Mouse (Mus musculus): Measurements from ENCODE around the gene 2210408I21Rik. TPM values are rescaled to one million over a fixed set of nuclear protein-coding genes. Genes with fewer than 3 reads are reported as not detected.

The 2210408I21Rik gene
- polyA plus RNA-seq, 1 experiment from 2014 or later = 12.5 TPM

DNA sequence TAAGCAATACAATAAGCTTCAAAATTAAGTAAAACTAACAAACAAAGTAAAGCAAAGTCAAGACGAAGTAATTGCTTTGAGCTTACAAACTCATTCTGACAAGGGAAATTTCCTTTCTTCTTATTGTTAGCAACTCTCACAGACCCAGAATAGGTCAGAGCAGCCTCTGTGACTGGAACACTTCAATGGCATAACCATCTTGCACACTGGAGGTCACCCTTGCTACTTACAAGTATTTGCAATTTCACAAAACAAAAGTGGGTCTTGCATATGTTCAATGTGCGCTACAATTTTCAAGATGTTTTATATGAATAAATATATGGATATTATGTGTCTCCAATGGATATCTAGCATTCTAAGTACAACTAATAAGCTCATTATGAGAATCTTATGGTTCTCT lies 265.4 kb downstream of the 2210408I21Rik start:
- H3K4me1 ChIP-seq (ENCODE audit: control insufficient read depth, insufficient read depth, low read length) = peaks cover 6% of the 10 kb centered on the region; the same call in 1 of the 2 replicates
- no peak overlapping the region for H3K27ac ChIP-seq (ENCODE audit: low read depth, low read length)
- no peak overlapping the region for H3K9ac ChIP-seq (ENCODE audit: low read length)
- no peak overlapping the region for H3K4me3 ChIP-seq (ENCODE audit: low read depth, low read length)
- no peak overlapping the region for H3K4me2 ChIP-seq
- no peaks in the 10 kb centered on the region for H3K36me3 ChIP-seq (ENCODE audit: control insufficient read depth, insufficient read depth, low read length)
- ATAC-seq (ENCODE audit: low FRiP score) (no peak), DNase-seq (ENCODE audit: low spot score, missing footprints) (peak; percentile 37)
- 67% methylated on average over 2 of the region's 2 CpGs for WGBS
- no peaks in the 10 kb centered on the region for H3K27me3 ChIP-seq (ENCODE audit: control insufficient read depth, insufficient read depth, low read length)
- no peaks in the 10 kb centered on the region for H3K9me3 ChIP-seq (ENCODE audit: control insufficient read depth, low read length)

DNA sequence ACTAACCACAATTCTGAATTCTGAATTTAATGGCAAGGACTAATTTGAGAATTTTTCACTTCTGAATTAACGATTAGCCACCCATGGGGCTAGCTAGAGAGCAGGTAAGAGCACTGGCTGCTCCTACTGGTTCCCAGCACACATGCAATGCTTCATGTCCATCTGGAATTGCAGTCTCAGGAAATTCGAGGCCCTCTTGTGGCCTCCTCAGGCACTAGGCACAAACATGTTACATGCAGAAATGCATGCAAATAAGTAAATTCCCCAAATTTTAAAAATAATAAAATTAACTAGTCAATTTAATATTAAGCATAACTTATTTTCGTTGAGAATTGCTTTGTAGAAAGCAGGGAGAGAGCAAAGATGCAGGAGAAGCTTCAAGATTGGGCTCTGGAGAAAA lies 273.2 kb downstream of the 2210408I21Rik start:
- WGBS = 78% methylated on average over 3 of the region's 3 CpGs
- Histone ChIP-seq H3K4me3 (ENCODE audit: low read depth, low read length) (no peak overlapping the region), H3K27ac (ENCODE audit: low read depth, low read length) (no peak overlapping the region), H3K9me3 (ENCODE audit: control insufficient read depth, low read length) (no peaks in the 10 kb centered on the region), H3K9ac (ENCODE audit: low read length) (no peak overlapping the region), H3K27me3 (ENCODE audit: control insufficient read depth, insufficient read depth, low read length) (no peaks in the 10 kb centered on the region), H3K4me1 (ENCODE audit: control insufficient read depth, insufficient read depth, low read length) (no peaks in the 10 kb centered on the region), H3K4me2 (no peak overlapping the region), H3K36me3 (ENCODE audit: control insufficient read depth, insufficient read depth, low read length) (no peaks in the 10 kb centered on the region)
- DNase-seq (ENCODE audit: low spot score, missing footprints) (peak; percentile 53), ATAC-seq (ENCODE audit: low FRiP score) (0 out of 2 replicates have a peak, but pooled peaks have one; percentile 48)

DNA sequence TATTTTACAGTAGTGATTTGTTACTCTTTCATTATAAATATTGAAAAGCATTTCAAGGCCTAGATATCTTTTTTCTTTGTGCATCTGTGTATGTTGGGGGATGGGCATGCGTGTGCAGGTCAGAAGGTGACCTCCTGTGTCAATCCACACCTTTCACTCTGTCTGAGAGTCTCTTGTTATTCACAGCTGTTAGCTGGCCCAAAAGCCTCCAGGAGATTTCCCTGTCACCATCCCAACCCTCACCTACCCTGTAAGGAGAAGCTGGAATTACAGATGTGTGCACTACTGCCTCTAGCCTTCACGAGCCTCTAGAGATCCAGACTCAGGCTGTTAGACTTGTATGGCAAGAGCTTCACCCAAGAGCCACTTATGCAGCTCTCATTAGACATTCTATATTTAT lies 274.5 kb downstream of the 2210408I21Rik start:
- Histone ChIP-seq H3K27ac (ENCODE audit: low read depth, low read length) (no peak overlapping the region), H3K4me3 (ENCODE audit: low read depth, low read length) (no peak overlapping the region), H3K9ac (ENCODE audit: low read length) (no peak overlapping the region), H3K27me3 (ENCODE audit: control insufficient read depth, insufficient read depth, low read length) (no peaks in the 10 kb centered on the region), H3K4me1 (ENCODE audit: control insufficient read depth, insufficient read depth, low read length) (no peaks in the 10 kb centered on the region), H3K4me2 (no peak overlapping the region), H3K36me3 (ENCODE audit: control insufficient read depth, insufficient read depth, low read length) (no peaks in the 10 kb centered on the region), H3K9me3 (ENCODE audit: control insufficient read depth, low read length) (no peaks in the 10 kb centered on the region)
- peak; percentile 61; the same call in 1 of the 2 replicates for ATAC-seq (ENCODE audit: low FRiP score)
- no peak for DNase-seq (ENCODE audit: low spot score, missing footprints)
- 74% methylated on average over 2 of the region's 2 CpGs for WGBS

DNA sequence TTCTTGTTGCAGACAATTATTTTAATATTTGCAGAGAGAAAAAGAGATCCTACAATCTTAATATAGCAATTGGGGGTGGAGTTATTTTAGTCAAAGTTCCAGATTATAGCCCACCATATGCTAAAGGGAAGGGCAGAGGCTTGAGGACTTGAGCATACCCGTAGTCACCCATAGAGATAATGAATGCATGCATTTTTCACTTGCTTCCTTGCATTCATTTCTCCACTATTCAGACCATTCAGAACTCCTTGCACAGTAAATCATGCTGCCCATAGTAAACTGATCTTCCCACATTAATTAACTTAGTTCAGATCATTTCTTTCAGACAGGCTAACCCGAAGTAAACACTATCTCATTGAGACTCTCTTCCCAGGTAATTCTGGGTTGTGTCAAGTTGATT lies 277.5 kb downstream of the 2210408I21Rik start:
- ATAC-seq (ENCODE audit: low FRiP score) = no peak
- WGBS = 75% methylated on average over 2 of the region's 2 CpGs

DNA sequence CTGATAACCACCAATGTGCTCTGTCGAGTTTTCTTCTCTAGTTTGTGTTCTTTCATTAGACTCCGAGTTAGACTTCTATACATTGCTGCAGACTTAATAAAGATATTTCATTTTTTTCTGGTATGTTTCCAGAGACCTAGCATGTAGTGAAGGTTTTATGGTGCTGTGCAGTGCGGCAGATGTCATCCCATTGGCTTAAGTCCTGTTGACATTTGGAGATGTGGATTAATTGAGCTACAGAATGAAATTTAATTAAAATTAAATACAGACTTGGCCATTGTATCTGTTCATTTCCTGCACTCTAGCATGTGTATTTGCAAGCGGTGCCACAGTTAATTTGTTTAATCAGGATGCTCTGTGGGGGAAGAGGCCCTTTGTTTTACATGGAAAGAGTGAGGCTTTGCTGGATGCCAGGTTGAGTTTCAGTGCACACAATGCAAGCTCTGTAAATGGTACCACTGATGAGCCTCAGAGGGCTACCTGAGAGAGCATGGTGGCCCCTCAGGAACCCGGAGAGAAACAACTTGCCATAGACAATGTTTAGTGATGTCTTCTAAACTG lies 314.7 kb downstream of the 2210408I21Rik start:
- H3K9me3 ChIP-seq (ENCODE audit: control insufficient read depth, low read length) = no peaks in the 10 kb centered on the region; the same call in 1 of the 2 replicates
- 87% methylated on average over 5 of the region's 5 CpGs for WGBS

More for the DNA sequence above, 277.5 kb downstream of the 2210408I21Rik start:
- Histone ChIP-seq H3K9ac (ENCODE audit: low read length) (no peak overlapping the region), H3K27ac (ENCODE audit: low read depth, low read length) (no peak overlapping the region), H3K4me2 (no peak overlapping the region), H3K4me3 (ENCODE audit: low read depth, low read length) (no peak overlapping the region), H3K4me1 (ENCODE audit: control insufficient read depth, insufficient read depth, low read length) (no peaks in the 10 kb centered on the region), H3K9me3 (ENCODE audit: control insufficient read depth, low read length) (no peaks in the 10 kb centered on the region), H3K36me3 (ENCODE audit: control insufficient read depth, insufficient read depth, low read length) (no peaks in the 10 kb centered on the region), H3K27me3 (ENCODE audit: control insufficient read depth, insufficient read depth, low read length) (no peaks in the 10 kb centered on the region)
- DNase-seq (ENCODE audit: low spot score, missing footprints) = no peak

DNA sequence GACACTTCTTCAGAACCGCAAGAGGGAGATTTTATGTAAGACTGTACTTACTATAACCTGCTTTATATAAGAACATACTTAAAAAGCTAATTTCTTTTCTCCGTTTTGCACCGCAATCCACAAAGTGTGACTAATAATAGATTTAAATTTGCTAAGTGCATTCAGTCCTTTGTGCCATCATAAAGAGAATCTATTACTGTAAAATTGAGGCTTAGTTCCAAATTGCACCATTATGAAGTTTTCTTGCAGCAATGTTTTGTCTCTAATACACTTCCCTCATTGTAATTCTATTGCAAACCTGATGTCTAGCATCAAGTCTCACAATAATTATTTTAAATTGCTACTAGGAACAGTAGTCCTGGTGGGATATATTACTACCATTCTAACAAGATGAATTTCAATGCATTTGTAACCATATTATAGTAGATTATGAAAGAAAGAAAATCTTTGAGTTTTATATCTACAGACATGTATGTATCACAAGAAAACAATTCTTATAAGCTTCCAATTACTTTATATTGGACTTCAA lies 334.8 kb downstream of the 2210408I21Rik start:
- Histone ChIP-seq H3K4me2 (no peak overlapping the region), H3K27ac (ENCODE audit: low read depth, low read length) (no peak overlapping the region), H3K9ac (ENCODE audit: low read length) (no peak overlapping the region), H3K27me3 (ENCODE audit: control insufficient read depth, insufficient read depth, low read length) (no peaks in the 10 kb centered on the region), H3K9me3 (ENCODE audit: control insufficient read depth, low read length) (no peaks in the 10 kb centered on the region), H3K36me3 (ENCODE audit: control insufficient read depth, insufficient read depth, low read length) (no peaks in the 10 kb centered on the region), H3K4me1 (ENCODE audit: control insufficient read depth, insufficient read depth, low read length) (no peaks in the 10 kb centered on the region), H3K4me3 (ENCODE audit: low read depth, low read length) (no peak overlapping the region)
- ATAC-seq (ENCODE audit: low FRiP score) (no peak), DNase-seq (ENCODE audit: low spot score, missing footprints) (no peak)
- WGBS = 92% methylated on average over 3 of the region's 3 CpGs

More for the DNA sequence above, 314.7 kb downstream of the 2210408I21Rik start:
- Histone ChIP-seq H3K27ac (ENCODE audit: low read depth, low read length) (no peak overlapping the region), H3K27me3 (ENCODE audit: control insufficient read depth, insufficient read depth, low read length) (no peaks in the 10 kb centered on the region), H3K4me1 (ENCODE audit: control insufficient read depth, insufficient read depth, low read length) (no peaks in the 10 kb centered on the region), H3K4me3 (ENCODE audit: low read depth, low read length) (no peak overlapping the region), H3K9ac (ENCODE audit: low read length) (no peak overlapping the region), H3K4me2 (no peak overlapping the region), H3K36me3 (ENCODE audit: control insufficient read depth, insufficient read depth, low read length) (no peaks in the 10 kb centered on the region)
- DNase-seq (ENCODE audit: low spot score, missing footprints) = no peak
- no peak for ATAC-seq (ENCODE audit: low FRiP score)

DNA sequence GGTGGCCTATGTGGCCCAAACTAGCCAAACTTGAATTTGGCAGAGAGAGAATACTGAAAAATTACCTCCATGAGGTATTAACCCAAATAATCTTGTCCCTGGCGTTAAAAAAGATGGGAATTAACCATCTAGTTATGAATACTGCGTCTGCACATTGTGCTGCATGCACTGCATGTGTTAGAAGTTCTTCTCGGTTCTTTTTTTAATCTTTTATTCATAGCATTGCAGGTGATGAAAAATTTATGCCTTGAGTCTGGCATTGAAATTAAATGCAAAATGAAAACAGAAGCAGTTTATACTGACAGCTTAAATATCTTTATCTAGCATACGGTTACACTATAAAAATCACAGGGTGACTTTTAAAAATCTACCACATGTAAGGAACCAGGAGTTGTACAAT lies 341.1 kb downstream of the 2210408I21Rik start:
- H3K36me3 ChIP-seq (ENCODE audit: control insufficient read depth, insufficient read depth, low read length) = no peaks in the 10 kb centered on the region
- no peak overlapping the region for H3K4me3 ChIP-seq (ENCODE audit: low read depth, low read length)
- no peak overlapping the region for H3K4me2 ChIP-seq
- no peak overlapping the region for H3K27ac ChIP-seq (ENCODE audit: low read depth, low read length)
- peaks cover 4% of the 10 kb centered on the region; the same call in 1 of the 2 replicates for H3K4me1 ChIP-seq (ENCODE audit: control insufficient read depth, insufficient read depth, low read length)
- no peaks in the 10 kb centered on the region for H3K9me3 ChIP-seq (ENCODE audit: control insufficient read depth, low read length)
- ATAC-seq (ENCODE audit: low FRiP score) (no peak), DNase-seq (ENCODE audit: low spot score, missing footprints) (no peak)
- H3K27me3 ChIP-seq (ENCODE audit: control insufficient read depth, insufficient read depth, low read length) = no peaks in the 10 kb centered on the region
- H3K9ac ChIP-seq (ENCODE audit: low read length) = no peak overlapping the region
- 88% methylated on average over 4 of the region's 4 CpGs for WGBS

DNA sequence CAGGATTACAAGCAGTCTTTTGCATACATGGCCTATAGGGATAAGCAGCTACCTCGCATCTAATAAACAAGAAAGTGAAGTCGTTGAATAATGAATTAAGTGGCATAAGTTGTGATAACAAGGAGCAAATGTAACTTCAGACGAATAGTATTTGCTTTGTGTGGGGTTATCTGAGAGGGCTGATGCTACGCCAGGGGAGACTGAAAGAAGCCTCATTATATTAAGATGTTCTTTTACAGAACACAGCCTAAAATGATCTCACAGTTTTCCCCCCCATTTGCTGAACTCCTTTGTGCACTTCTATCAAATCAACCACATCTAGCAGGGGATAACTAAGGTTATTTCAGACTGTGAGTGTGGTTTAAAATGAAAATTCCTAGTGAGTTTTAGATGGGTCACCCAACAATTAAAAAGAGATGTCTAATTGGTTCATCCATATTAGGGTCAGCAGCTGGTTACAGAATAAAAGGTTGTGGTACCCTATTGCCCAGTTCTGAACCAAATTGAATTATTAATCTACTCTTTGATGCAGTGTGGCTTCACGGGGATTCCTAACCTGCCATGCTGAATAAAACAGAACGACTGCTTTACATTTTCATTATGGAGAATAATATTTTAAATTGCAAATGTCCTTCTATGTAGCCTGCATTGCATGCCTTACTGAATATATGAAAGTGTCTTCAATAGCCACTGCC lies 343.2 kb downstream of the 2210408I21Rik start:
- Histone ChIP-seq H3K9ac (ENCODE audit: low read length) (no peak overlapping the region), H3K4me3 (ENCODE audit: low read depth, low read length) (no peak overlapping the region), H3K4me2 (no peak overlapping the region), H3K4me1 (ENCODE audit: control insufficient read depth, insufficient read depth, low read length) (peaks cover 4% of the 10 kb centered on the region; the same call in 1 of the 2 replicates), H3K27me3 (ENCODE audit: control insufficient read depth, insufficient read depth, low read length) (no peaks in the 10 kb centered on the region), H3K27ac (ENCODE audit: low read depth, low read length) (no peak overlapping the region; the same call in 1 of the 2 replicates), H3K9me3 (ENCODE audit: control insufficient read depth, low read length) (no peaks in the 10 kb centered on the region), H3K36me3 (ENCODE audit: control insufficient read depth, insufficient read depth, low read length) (no peaks in the 10 kb centered on the region)
- ATAC-seq (ENCODE audit: low FRiP score) = peak; percentile 78
- peak; percentile 86 for DNase-seq (ENCODE audit: low spot score, missing footprints)
- WGBS = 49% methylated on average over 6 of the region's 6 CpGs

DNA sequence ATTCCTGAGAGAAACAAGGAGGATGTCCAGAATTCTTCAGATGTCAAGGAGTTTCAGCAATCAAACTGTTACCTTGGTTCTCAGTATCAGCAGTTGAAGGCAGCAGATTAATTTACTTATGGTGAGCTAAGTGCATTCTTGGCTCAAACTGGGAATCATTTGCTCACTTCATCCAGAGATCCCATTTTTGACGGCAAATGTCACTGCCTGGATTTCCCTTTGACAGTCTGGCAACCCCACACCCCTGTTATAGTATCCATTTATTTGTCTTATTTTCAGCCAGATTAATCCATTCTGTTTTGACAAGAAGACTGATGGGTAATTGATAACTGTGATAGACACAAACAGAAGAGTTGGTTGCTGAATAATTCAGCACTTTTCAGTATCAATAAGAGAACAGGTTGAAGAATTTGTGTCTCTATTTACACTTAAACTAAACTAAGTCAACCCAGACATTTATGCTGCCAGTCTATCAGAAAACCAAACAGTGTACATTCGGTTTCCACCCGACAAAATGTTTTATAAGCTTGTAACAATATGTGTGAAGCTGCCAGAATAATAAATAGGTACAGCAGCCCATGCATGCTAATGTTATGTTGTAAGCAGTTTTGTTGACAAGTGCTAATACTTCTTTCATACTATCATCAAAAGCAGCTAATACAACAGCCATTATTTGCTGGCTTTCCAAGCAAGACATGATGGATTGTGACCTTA lies 354.8 kb downstream of the 2210408I21Rik start:
- Histone ChIP-seq H3K27ac (ENCODE audit: low read depth, low read length) (no peak overlapping the region), H3K9me3 (ENCODE audit: control insufficient read depth, low read length) (no peaks in the 10 kb centered on the region), H3K4me1 (ENCODE audit: control insufficient read depth, insufficient read depth, low read length) (no peaks in the 10 kb centered on the region), H3K27me3 (ENCODE audit: control insufficient read depth, insufficient read depth, low read length) (no peaks in the 10 kb centered on the region), H3K4me3 (ENCODE audit: low read depth, low read length) (no peak overlapping the region), H3K9ac (ENCODE audit: low read length) (no peak overlapping the region), H3K4me2 (no peak overlapping the region), H3K36me3 (ENCODE audit: control insufficient read depth, insufficient read depth, low read length) (no peaks in the 10 kb centered on the region)
- 75% methylated on average over 3 of the region's 3 CpGs for WGBS
- DNase-seq (ENCODE audit: low spot score, missing footprints) (no peak), ATAC-seq (ENCODE audit: low FRiP score) (no peak)
